Mouse (Mus musculus) cortical plate, adult 2 months (tissue): Measurements from ENCODE around the gene Otoa.

Experiments used
- CTCF ChIP-seq: fragments of 200-500 bp; IDR thresholded peaks from 2 replicates; pipeline ENCODE4 v1.5.1; 2011; ENCODE audit warnings: mild to moderate bottlenecking, control low read depth, low read length; ENCODE audit not compliant: insufficient read depth; ENCODE audit errors: extremely low read depth
- POLR2A ChIP-seq: fragments of 200-500 bp; IDR thresholded peaks from 2 replicates; pipeline ENCODE4 v1.6.1; 2011; ENCODE audit warnings: mild to moderate bottlenecking, low read length, control low read depth; ENCODE audit not compliant: insufficient read depth; ENCODE audit errors: extremely low read depth

DNA sequence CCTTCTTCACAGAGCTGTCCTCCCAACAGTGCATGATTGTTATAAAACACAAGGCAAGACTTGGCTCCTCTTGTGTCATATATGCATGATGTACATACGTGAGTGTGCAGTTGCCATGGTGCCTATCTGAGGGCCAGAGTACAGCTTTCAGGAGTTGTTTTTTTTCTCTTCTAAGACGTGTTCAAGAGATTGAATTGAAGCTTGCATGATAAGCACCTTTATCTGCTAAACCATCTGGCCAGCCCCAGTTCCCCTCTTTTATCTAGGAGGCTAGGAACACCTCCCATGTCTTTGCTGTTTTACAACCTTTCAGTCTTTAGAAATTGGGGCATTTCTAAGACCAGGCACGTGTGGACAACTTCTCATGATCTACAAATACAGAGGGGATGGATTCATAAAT, 30.3 kb downstream of the Otoa start:
- TF ChIP-seq POLR2A (no peak), CTCF (no peak)
